9 mouse cellular contexts compared by ENCODE assay signal in the genomic region with DNA sequence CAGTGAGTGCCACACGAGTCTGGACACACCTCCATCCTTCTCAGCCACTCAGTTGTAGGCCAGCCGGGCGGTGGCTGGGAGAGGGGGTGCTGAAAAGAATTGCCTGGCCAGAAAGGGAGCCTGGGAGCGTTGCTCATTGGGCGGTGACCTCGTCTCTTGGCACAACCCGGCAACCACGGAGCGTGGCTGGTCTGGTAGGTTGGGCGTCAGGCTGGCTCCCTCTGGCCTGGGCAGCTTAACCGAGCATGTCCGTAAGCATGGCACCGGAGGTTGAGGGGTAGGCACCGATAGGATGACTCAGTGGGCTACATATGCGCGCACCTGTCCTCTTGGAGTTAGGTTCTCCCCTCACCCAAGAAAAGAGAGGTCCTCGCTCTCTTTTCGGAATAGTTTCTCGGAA. TPM values are rescaled to one million over a fixed set of nuclear protein-coding genes. Genes with fewer than 3 reads are reported as not detected.
DNase-seq lines count a peak whose midpoint lies in the region; ATAC-seq and TF ChIP-seq lines count a peak whose summit lies in the region.
"Had no signal": no experiment of that assay in that cellular context is flagged by ENCODE, and none has a peak within 500 bp of the region (broad histone marks: within the 10 kb centered on the region; RNA-seq: fewer than 3 reads in every experiment).

No protein-coding gene starts in this region.

- H3K4me1 ChIP-seq in hindbrain, embryonic 16.5 days (ENCODE audit: control insufficient read depth, insufficient read depth, low read depth, low read length): peaks cover 53% of the 10 kb centered on the region
- peaks cover 25% of the 10 kb centered on the region for H3K4me1 ChIP-seq in small intestine, adult 2 months (ENCODE audit: control insufficient read depth, insufficient read depth, insufficient read length, low read length)

- DNase-seq in ZHBTc4 (ENCODE audit: low read depth, low spot score): peak; percentile 56
- peak; percentile 90 to 93 for DNase-seq in cerebellum, postnatal 10 days
- DNase-seq in gastrocnemius, adult 2 months: peak; percentile 93
- DNase-seq in left cerebral cortex, adult 9 months (ENCODE audit: low spot score in 2 of 2): peak; percentile 61 to 76
- DNase-seq in mesoderm, embryonic 11.5 days (ENCODE audit: low read depth, low spot score): peak; percentile 52

- peak overlapping the region; percentile 95 for H3K9ac ChIP-seq in hindbrain, embryonic 16.5 days (ENCODE audit: low read depth, low read length)

- H3K27ac ChIP-seq in gastrocnemius, adult 2 months: peak overlapping the region; percentile 98
- peak overlapping the region; percentile 99 for H3K27ac ChIP-seq in hindbrain, embryonic 16.5 days (ENCODE audit: low read depth, low read length)
- peak overlapping the region; percentile 91 for H3K27ac ChIP-seq in small intestine, adult 2 months (ENCODE audit: insufficient read depth, low read depth, low read length)

- TF ChIP-seq CTCF in gastrocnemius, adult 2 months (IDR thresholded peaks at IDR 0.05): no peak
- TF ChIP-seq CTCF in small intestine, adult 2 months (IDR thresholded peaks at IDR 0.05; ENCODE audit: extremely low read depth, insufficient read length, insufficient replicate concordance, low read depth, low read length): no peak

- peak overlapping the region; percentile 86 for H3K4me2 ChIP-seq in hindbrain, embryonic 16.5 days (ENCODE audit: low read length)

- peak overlapping the region; percentile 84 for H3K4me3 ChIP-seq in gastrocnemius, adult 2 months
- peak overlapping the region; percentile 76 for H3K4me3 ChIP-seq in hindbrain, embryonic 16.5 days (ENCODE audit: low read length)
- peak overlapping the region; percentile 90 for H3K4me3 ChIP-seq in small intestine, adult 2 months (ENCODE audit: low read depth, low read length)

- TF ChIP-seq POLR2A in small intestine, adult 2 months (IDR thresholded peaks at IDR 0.05; ENCODE audit: low read depth, low read length): no peak

- H3K36me3 ChIP-seq in hindbrain, embryonic 16.5 days (ENCODE audit: control insufficient read depth, insufficient read depth, low read length): 0 out of 2 replicates have a peak, but pooled peaks cover 3% of the 10 kb centered on the region
- peaks cover 1% of the 10 kb centered on the region; the same call in 1 of the 2 replicates for H3K36me3 ChIP-seq in small intestine, adult 2 months (ENCODE audit: control insufficient read depth, insufficient read depth, low read length)

- peak; percentile 12 for ATAC-seq in hindbrain, embryonic 16.5 days
- no peak for ATAC-seq in megakaryocyte-erythroid progenitor cell, adult 5-6 weeks (replicated peaks; ENCODE audit: low FRiP score, low TSS enrichment, poor library complexity, severe bottlenecking)

- H3K9me3 ChIP-seq in hindbrain, embryonic 16.5 days (ENCODE audit: control insufficient read depth, low read length): no peaks in the 10 kb centered on the region

- intact Hi-C loops in gastrocnemius, adult 2 months (cut with DNase I): loop anchor here (2.0 kb wide), 1 partner anchor 27 kb away; a partner anchor contains a TSS

- 0% methylated on average over 19 of the region's 19 CpGs for WGBS in hindbrain, embryonic 16.5 days
- WGBS in small intestine, adult 2 months: 3% methylated on average over 19 of the region's 19 CpGs

- no peaks in the 10 kb centered on the region for H3K27me3 ChIP-seq in hindbrain, embryonic 16.5 days (replicated peaks; ENCODE audit: control insufficient read depth, insufficient read depth, low read length)
- no peaks in the 10 kb centered on the region for H3K27me3 ChIP-seq in small intestine, adult 2 months (ENCODE audit: control insufficient read depth, insufficient read depth, low read length)

RNA-seq across cellular contexts. Expression of a gene that starts 4.5 kb away (rescaled TPM):
- 10 to 100 TPM; 13.4 to 15.9 TPM for total RNA-seq in gastrocnemius, adult 2 months (2021)
- polyA plus RNA-seq in hindbrain, embryonic 16.5 days (2015; fragmentation: Nextera tagmentation; extraction: Ambion mirVana): 87.1 and 106 TPM in 2 replicates
- polyA plus RNA-seq in small intestine, adult 2 months (2012; rRNA removed): 51.9 and 76.9 TPM in 2 replicates
- not detected in 2 replicates for total RNA-seq in megakaryocyte-erythroid progenitor cell, adult 5-6 weeks (2014; fragmentation: Nextera tagmentation)
- not detected in 2 replicates for total RNA-seq in megakaryocyte-erythroid progenitor cell, adult 5-6 weeks (2017)
- total RNA-seq: hematopoietic stem cell, adult 5-6 weeks had no signal

RNA-seq across cellular contexts. Expression of a gene that starts 26.4 kb away (rescaled TPM):
- 10 to 100 TPM; 18.1 to 24.2 TPM for total RNA-seq in gastrocnemius, adult 2 months (2021)
- polyA plus RNA-seq in hindbrain, embryonic 16.5 days (2015; fragmentation: Nextera tagmentation; extraction: Ambion mirVana): 27.8 and 28.1 TPM in 2 replicates
- 11.0 and 17.2 TPM in 2 replicates for polyA plus RNA-seq in small intestine, adult 2 months (2012; rRNA removed)
- total RNA-seq in megakaryocyte-erythroid progenitor cell, adult 5-6 weeks (2014; fragmentation: Nextera tagmentation): 30.3 and 52.4 TPM in 2 replicates
- 35.0 and 40.6 TPM in 2 replicates for total RNA-seq in megakaryocyte-erythroid progenitor cell, adult 5-6 weeks (2017)

RNA-seq across cellular contexts. Expression of a gene that starts 32.5 kb away (rescaled TPM):
- total RNA-seq in gastrocnemius, adult 2 months (2021): 10 to 100 TPM; 12.8 to 16.8 TPM
- 16.7 and 17.9 TPM in 2 replicates for polyA plus RNA-seq in hindbrain, embryonic 16.5 days (2015; fragmentation: Nextera tagmentation; extraction: Ambion mirVana)
- polyA plus RNA-seq in small intestine, adult 2 months (2012; rRNA removed): 18.2 and 26.5 TPM in 2 replicates
- total RNA-seq in megakaryocyte-erythroid progenitor cell, adult 5-6 weeks (2014; fragmentation: Nextera tagmentation): 32.5 and 44.2 TPM in 2 replicates
- 8.3 and 19.1 TPM in 2 replicates for total RNA-seq in megakaryocyte-erythroid progenitor cell, adult 5-6 weeks (2017)

RNA-seq across cellular contexts. Expression of a gene that starts 56.4 kb away (rescaled TPM):
- total RNA-seq in gastrocnemius, adult 2 months (2021): not detected
- not detected in 2 replicates for polyA plus RNA-seq in hindbrain, embryonic 16.5 days (2015; fragmentation: Nextera tagmentation; extraction: Ambion mirVana)
- polyA plus RNA-seq in small intestine, adult 2 months (2012; rRNA removed): 0.23 and 85.7 TPM in 2 replicates
- not detected in 2 replicates for total RNA-seq in megakaryocyte-erythroid progenitor cell, adult 5-6 weeks (2014; fragmentation: Nextera tagmentation)
- total RNA-seq in megakaryocyte-erythroid progenitor cell, adult 5-6 weeks (2017): not detected in 2 replicates
- total RNA-seq: hematopoietic stem cell, adult 5-6 weeks had no signal

Comparison
In these comparisons a context has a peak if more than half of its experiments do, and no peak if none do; other contexts are left out.
1. RNA of a gene that starts 4.5 kb away (total RNA-seq): 13.4 to 15.9 TPM in gastrocnemius, adult 2 months; not detected in megakaryocyte-erythroid progenitor cell, adult 5-6 weeks; every median in the first group is over 10 times any median in the second.
2. Peak in every context shown above with its lines, with median percentiles within 50 percentile points of each other: DNase-seq, H3K27ac ChIP-seq and H3K4me3 ChIP-seq.